Mouse (Mus musculus) spleen, adult 2 months (tissue): ENCODE data around the gene Alad.

ENCODE experiments used
- CTCF ChIP-seq: fragments of 200-500 bp; IDR thresholded peaks from 2 replicates; pipeline ENCODE4 v1.5.1; 2011; ENCODE audit warnings: mild to moderate bottlenecking, inconsistent platforms; ENCODE audit not compliant: insufficient read depth, insufficient read length, insufficient replicate concordance; ENCODE audit errors: extremely low read depth
- POLR2A ChIP-seq: fragments of 200-500 bp; IDR thresholded peaks from 2 replicates; pipeline ENCODE4 v1.6.1; 2011; ENCODE audit warnings: low read depth, low read length, inconsistent platforms

- TF ChIP-seq POLR2A (no peak), CTCF (no peak)
These were observed 34.8 kb downstream of the Alad start for GRCm38 (mm10) chr4:62484928-62485327.
